Mouse (Mus musculus): ENCODE data around the gene Nprl3. TPM values are rescaled to one million over a fixed set of nuclear protein-coding genes. Genes with fewer than 3 reads are reported as not detected.

Nprl3 gene
- polyA plus RNA-seq, 1 experiment from 2014 or later: 28.1 TPM

DNA sequence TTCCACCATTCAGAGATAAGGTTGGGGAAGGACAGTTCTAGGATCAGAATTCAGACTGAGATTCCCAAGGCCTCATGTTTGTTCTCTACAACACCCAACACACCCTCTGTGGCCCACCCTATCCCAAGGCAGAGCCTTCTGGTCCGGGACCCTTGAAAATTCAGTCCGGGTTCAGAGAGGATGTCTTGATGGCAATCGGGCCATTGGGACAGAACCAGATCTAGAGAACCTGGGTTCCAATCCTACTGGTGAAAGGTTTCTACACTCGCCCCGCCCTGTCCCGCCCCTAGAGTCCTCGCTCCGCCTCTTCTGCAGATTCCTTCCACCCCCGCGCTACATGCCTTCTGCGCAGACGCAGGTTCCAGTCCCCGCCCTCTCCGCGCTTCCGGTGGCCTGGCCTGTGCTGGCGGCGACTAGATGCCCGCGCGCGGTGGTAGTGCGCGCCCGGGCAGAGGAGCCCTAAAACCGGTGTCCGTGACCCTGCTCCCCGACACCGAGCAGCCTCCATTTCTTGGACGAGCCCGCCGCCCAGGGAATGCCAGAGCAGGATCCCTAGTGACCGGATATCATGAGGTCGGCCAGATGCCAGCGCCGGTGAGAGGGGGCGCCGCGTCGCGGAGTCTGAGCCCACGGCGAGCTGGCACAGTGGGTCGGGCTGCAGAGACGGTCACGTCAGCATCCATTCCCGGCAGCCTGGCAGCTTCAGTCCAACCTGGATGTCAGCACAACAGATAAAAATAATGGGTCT is 41.2 kb downstream of the Nprl3 start, which contains the start of gene Mpg:
TSS of gene Mpg (plus strand) at position 382 of the 748 bp plus-strand sequence.
- peaks cover 12% of the 10 kb centered on the region for H3K27me3 ChIP-seq (replicated peaks; ENCODE audit: control insufficient read depth, insufficient read depth, low read length)

DNA sequence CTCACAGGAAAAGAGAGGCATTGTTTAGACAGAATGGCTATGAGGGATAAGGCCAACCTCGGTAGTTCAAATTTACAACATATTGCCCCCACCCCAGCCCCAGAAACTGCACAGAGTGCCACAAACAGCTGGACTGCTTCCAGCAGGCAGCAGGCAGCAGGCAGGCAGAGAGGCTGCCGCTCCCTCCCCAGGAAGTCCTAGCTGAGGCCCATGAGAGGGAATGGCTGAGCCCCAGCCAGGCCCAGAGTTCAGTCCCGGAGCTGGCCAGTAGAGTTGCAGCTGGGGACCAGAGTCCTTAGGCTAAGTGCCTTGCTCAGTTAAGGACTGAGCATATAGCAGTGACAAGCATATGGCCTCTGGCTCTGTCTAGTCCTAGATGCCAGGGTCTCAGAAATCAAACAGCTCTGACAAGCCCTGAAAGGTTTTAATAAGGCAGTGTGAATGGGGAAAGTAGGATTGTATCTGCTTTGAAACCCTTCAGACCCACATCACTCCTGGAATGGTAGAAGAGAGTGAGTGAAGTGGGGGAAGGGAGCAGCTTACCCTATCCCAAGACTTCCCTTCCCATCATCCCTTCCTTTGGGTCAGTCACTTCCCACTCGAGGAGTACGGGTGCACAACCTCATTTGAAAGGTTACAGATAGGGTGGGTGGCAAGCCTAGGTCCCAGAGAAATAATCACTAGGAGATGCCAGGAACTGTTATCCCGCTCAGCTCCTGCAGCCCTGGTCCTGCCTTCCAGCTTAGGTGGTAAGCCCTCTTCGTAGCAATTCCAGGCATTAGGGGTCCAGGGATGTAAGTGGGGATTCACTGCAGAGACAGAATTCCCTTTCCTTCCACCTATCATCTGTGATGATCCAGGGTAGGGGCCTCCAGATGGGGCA is 42.0 kb downstream of the Nprl3 start:
- 0 out of 2 replicates have a peak overlapping the region, but pooled peaks have one; percentile 5 for H3K9ac ChIP-seq (ENCODE audit: low read length)
- DNase-seq (ENCODE audit: low spot score) (no peak), ATAC-seq (no peak)
- H3K4me2 ChIP-seq (ENCODE audit: low read length): no peak overlapping the region
- 63% methylated on average over 7 of the region's 7 CpGs for WGBS
- H3K36me3 ChIP-seq (ENCODE audit: control insufficient read depth, insufficient read depth, low read length): 0 out of 2 replicates have a peak, but pooled peaks cover 9% of the 10 kb centered on the region
- H3K27ac ChIP-seq (ENCODE audit: low read depth, low read length): peak overlapping the region; percentile 28; the same call in 1 of the 2 replicates
- no peak overlapping the region for H3K4me3 ChIP-seq (ENCODE audit: low read depth, low read length)
- H3K4me1 ChIP-seq (ENCODE audit: control insufficient read depth, insufficient read depth, low read length): peaks cover 27% of the 10 kb centered on the region
- peaks cover 16% of the 10 kb centered on the region for H3K27me3 ChIP-seq (replicated peaks; ENCODE audit: control insufficient read depth, insufficient read depth, low read length)
- no peaks in the 10 kb centered on the region for H3K9me3 ChIP-seq (replicated peaks; ENCODE audit: control insufficient read depth, low read length)

More for the DNA sequence above, 41.2 kb downstream of the Nprl3 start, which contains the start of gene Mpg:
- peak within 1 kb of the TSS; percentile 78 for H3K4me2 ChIP-seq (ENCODE audit: low read length)
- ATAC-seq (peak; percentile 83), DNase-seq (ENCODE audit: low spot score) (peak; percentile 90)
- WGBS: 4% methylated on average over 45 of the region's 47 CpGs
- H3K4me3 ChIP-seq (ENCODE audit: low read depth, low read length): peak within 1 kb of the TSS; percentile 58
- peak within 1 kb of the TSS; percentile 48; the same call in 1 of the 2 replicates for H3K27ac ChIP-seq (ENCODE audit: low read depth, low read length)
- H3K9me3 ChIP-seq (replicated peaks; ENCODE audit: control insufficient read depth, low read length): no peaks in the 10 kb centered on the region
- peak within 1 kb of the TSS; percentile 79 for H3K9ac ChIP-seq (ENCODE audit: low read length)
- H3K36me3 ChIP-seq (ENCODE audit: control insufficient read depth, insufficient read depth, low read length): peaks cover 15% of the 10 kb centered on the region
- peaks cover 27% of the 10 kb centered on the region for H3K4me1 ChIP-seq (ENCODE audit: control insufficient read depth, insufficient read depth, low read length)

- peak; percentile 77 for DNase-seq (ENCODE audit: low spot score)
- no peak; the same call in 1 of the 2 replicates for ATAC-seq
- Histone ChIP-seq H3K9me3 (replicated peaks; ENCODE audit: control insufficient read depth, low read length) (no peaks in the 10 kb centered on the region), H3K4me3 (ENCODE audit: low read depth, low read length) (no peak overlapping the region), H3K9ac (ENCODE audit: low read length) (no peak overlapping the region), H3K4me2 (ENCODE audit: low read length) (no peak overlapping the region), H3K27ac (ENCODE audit: low read depth, low read length) (peak overlapping the region; percentile 28; the same call in 1 of the 2 replicates), H3K4me1 (ENCODE audit: control insufficient read depth, insufficient read depth, low read length) (peaks cover 27% of the 10 kb centered on the region), H3K27me3 (replicated peaks; ENCODE audit: control insufficient read depth, insufficient read depth, low read length) (peaks cover 16% of the 10 kb centered on the region), H3K36me3 (ENCODE audit: control insufficient read depth, insufficient read depth, low read length) (0 out of 2 replicates have a peak, but pooled peaks cover 3% of the 10 kb centered on the region)
- 27% methylated on average over 4 of the region's 4 CpGs for WGBS
Observed at GRCm38 (mm10) chr11:32224468-32225139, 42.9 kb downstream of the Nprl3 start.

DNA sequence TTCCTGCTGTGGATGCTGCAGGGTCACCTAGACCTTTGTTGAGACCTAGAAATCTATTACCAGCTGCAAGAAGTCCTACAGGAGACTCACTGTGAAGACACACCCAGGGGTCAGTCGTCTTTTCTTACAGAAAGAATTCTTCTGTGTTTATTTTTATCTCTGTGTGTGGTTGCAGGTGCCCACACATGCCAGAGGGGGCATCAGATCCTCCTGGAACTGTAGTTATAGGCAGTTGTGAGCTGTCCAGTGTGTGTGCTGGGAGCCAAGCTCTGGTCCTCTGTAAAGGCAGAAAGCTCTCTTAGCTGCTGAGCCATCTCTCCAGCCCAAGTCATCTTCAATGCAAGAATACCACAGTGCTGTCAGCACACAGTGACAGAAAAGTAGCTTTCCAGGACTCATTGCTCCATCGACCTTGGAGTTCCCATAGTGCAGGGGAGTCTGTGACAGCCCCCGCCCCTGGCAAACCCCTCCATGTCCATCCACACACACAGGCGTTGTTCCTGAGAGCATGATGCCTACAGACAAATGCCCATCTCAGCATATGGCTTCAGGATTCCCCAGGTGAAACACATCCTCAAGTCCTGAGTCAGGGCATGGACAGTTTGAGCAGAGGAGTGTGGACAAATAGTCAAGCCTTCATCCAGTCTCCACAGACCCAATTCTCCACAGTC is 44.1 kb downstream of the Nprl3 start:
- Histone ChIP-seq H3K27me3 (replicated peaks; ENCODE audit: control insufficient read depth, insufficient read depth, low read length) (peaks cover 16% of the 10 kb centered on the region), H3K4me1 (ENCODE audit: control insufficient read depth, insufficient read depth, low read length) (peaks cover 27% of the 10 kb centered on the region), H3K36me3 (ENCODE audit: control insufficient read depth, insufficient read depth, low read length) (0 out of 2 replicates have a peak, but pooled peaks cover 3% of the 10 kb centered on the region), H3K9ac (ENCODE audit: low read length) (no peak overlapping the region), H3K27ac (ENCODE audit: low read depth, low read length) (no peak overlapping the region), H3K4me2 (ENCODE audit: low read length) (no peak overlapping the region), H3K4me3 (ENCODE audit: low read depth, low read length) (no peak overlapping the region), H3K9me3 (replicated peaks; ENCODE audit: control insufficient read depth, low read length) (no peaks in the 10 kb centered on the region)
- DNase-seq (ENCODE audit: low spot score) (no peak), ATAC-seq (no peak)
- WGBS: 69% methylated on average over 4 of the region's 4 CpGs

DNA sequence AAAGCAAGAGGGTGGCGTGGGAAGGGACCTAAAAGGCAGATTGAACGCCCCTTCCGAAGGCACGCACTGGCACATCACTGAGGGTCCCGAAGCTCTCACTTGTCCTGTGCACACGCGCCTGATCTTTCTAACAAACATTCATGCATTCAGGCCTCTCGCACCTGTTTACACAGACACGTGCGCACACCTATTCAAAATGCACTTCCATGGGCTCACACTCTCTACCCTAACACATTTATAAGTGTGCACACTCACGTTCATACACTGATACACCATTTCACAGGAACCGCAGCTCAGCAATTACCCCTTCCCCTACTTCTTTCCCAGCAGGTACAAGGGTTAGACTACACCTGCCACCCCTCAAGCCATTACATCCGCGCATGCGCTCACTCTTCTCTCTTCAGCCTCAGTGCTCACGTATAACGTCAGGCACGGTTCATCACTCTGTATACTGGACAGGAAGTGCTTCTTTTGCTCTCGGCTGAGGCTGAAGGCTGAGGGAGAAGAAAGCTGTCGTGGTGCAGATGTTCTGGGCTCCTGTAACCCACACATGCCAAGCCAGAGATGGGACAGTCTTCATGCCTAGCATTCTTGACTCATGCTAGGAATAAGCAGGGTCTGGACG is 44.8 kb downstream of the Nprl3 start:
- peak overlapping the region; percentile 71; the same call in 1 of the 2 replicates for H3K9ac ChIP-seq (ENCODE audit: low read length)
- DNase-seq (ENCODE audit: low spot score) (no peak), ATAC-seq (no peak)
- peaks cover 27% of the 10 kb centered on the region for H3K4me1 ChIP-seq (ENCODE audit: control insufficient read depth, insufficient read depth, low read length)
- H3K27me3 ChIP-seq (replicated peaks; ENCODE audit: control insufficient read depth, insufficient read depth, low read length): peaks cover 16% of the 10 kb centered on the region
- no peaks in the 10 kb centered on the region for H3K36me3 ChIP-seq (ENCODE audit: control insufficient read depth, insufficient read depth, low read length)
- H3K27ac ChIP-seq (ENCODE audit: low read depth, low read length): no peak overlapping the region
- H3K4me3 ChIP-seq (ENCODE audit: low read depth, low read length): peak overlapping the region; percentile 63
- 9% methylated on average over 21 of the region's 21 CpGs for WGBS
- no peaks in the 10 kb centered on the region for H3K9me3 ChIP-seq (replicated peaks; ENCODE audit: control insufficient read depth, low read length)
- peak overlapping the region; percentile 99 for H3K4me2 ChIP-seq (ENCODE audit: low read length)

- under 1% methylated on average over 71 of the region's 72 CpGs for WGBS
- peaks cover 20% of the 10 kb centered on the region for H3K4me1 ChIP-seq (ENCODE audit: control insufficient read depth, insufficient read depth, low read length)
- ATAC-seq: peak; percentile 45
- H3K36me3 ChIP-seq (ENCODE audit: control insufficient read depth, insufficient read depth, low read length): no peaks in the 10 kb centered on the region
- H3K27me3 ChIP-seq (replicated peaks; ENCODE audit: control insufficient read depth, insufficient read depth, low read length): peaks cover 16% of the 10 kb centered on the region
- 0 out of 2 replicates have a peak within 1 kb of the TSS, but pooled peaks have one; percentile 39 for H3K27ac ChIP-seq (ENCODE audit: low read depth, low read length)
- no peak for DNase-seq (ENCODE audit: low spot score)
- H3K9me3 ChIP-seq (replicated peaks; ENCODE audit: control insufficient read depth, low read length): no peaks in the 10 kb centered on the region
- peak within 1 kb of the TSS; percentile 63 for H3K4me3 ChIP-seq (ENCODE audit: low read depth, low read length)
- H3K4me2 ChIP-seq (ENCODE audit: low read length): peak within 1 kb of the TSS; percentile 99
- H3K9ac ChIP-seq (ENCODE audit: low read length): peak within 1 kb of the TSS; percentile 71
Observed at GRCm38 (mm10) chr11:32221951-32222409, 45.5 kb downstream of the Nprl3 start, which contains the start of gene Rhbdf1. Gene Rhbdf1, minus strand, starts transcription at chr11:32222300.

- H3K4me2 ChIP-seq (ENCODE audit: low read length): peak overlapping the region; percentile 99
- 2% methylated on average over 44 of the region's 46 CpGs for WGBS
- DNase-seq (ENCODE audit: low spot score): no peak
- peaks cover 16% of the 10 kb centered on the region for H3K4me1 ChIP-seq (ENCODE audit: control insufficient read depth, insufficient read depth, low read length)
- H3K4me3 ChIP-seq (ENCODE audit: low read depth, low read length): peak overlapping the region; percentile 63
- H3K36me3 ChIP-seq (ENCODE audit: control insufficient read depth, insufficient read depth, low read length): no peaks in the 10 kb centered on the region
- 0 out of 2 replicates have a peak overlapping the region, but pooled peaks have one; percentile 39 for H3K27ac ChIP-seq (ENCODE audit: low read depth, low read length)
- peaks cover 16% of the 10 kb centered on the region for H3K27me3 ChIP-seq (replicated peaks; ENCODE audit: control insufficient read depth, insufficient read depth, low read length)
- ATAC-seq: 0 out of 2 replicates have a peak, but pooled peaks have one; percentile 4
- H3K9me3 ChIP-seq (replicated peaks; ENCODE audit: control insufficient read depth, low read length): no peaks in the 10 kb centered on the region
- H3K9ac ChIP-seq (ENCODE audit: low read length): peak overlapping the region; percentile 71
Observed at GRCm38 (mm10) chr11:32221225-32221950, 46.1 kb downstream of the Nprl3 start.

Measured in forebrain, embryonic 14.5 days (tissue).